Mouse (Mus musculus) liver, embryonic 11.5 days (tissue): ENCODE measurements around the gene Igsf9b. TPM values are rescaled to one million over a fixed set of nuclear protein-coding genes. Genes with fewer than 3 reads are reported as not detected.
A peak's percentile ranks its signal among the peaks of the same experiment; 100 is the strongest.

Experiments used
- ATAC-seq: fragments of 200-750 bp; cut with Nextera tagmentation; replicated peaks from 2 replicates; pipeline ENCODE4 v1.8.0; 2017; ENCODE audit warnings: moderate number of reproducible peaks, mild to moderate bottlenecking, moderate TSS enrichment, moderate library complexity; ENCODE audit not compliant: low FRiP score
- DNase-seq: peaks from one replicate; pipeline ENCODE4 v3.0.0-alpha.2; 2017; ENCODE audit warnings: low spot score
- H3K27ac ChIP-seq: fragments of 300-500 bp; sonication (generic); 2 replicates; pipeline ENCODE4 v1.5.1; 2014; ENCODE audit warnings: mild to moderate bottlenecking, low read depth, low read length, control low read depth
- H3K27me3 ChIP-seq: fragments of 300-500 bp; sonication (generic); replicated peaks from 2 replicates; pipeline ENCODE4 v1.6.1; 2014; ENCODE audit warnings: low read length, mixed read lengths; ENCODE audit not compliant: control insufficient read depth, insufficient read depth
- H3K36me3 ChIP-seq: fragments of 300-500 bp; sonication (generic); 2 replicates; pipeline ENCODE4 v1.6.1; 2014; ENCODE audit warnings: mild to moderate bottlenecking, low read length, moderate library complexity, mixed read lengths; ENCODE audit not compliant: control insufficient read depth, insufficient read depth
- H3K4me1 ChIP-seq: fragments of 300-500 bp; sonication (generic); replicated peaks from 2 replicates; pipeline ENCODE4 v1.6.1; 2014; ENCODE audit warnings: low read length, mixed read lengths; ENCODE audit not compliant: control insufficient read depth, insufficient read depth
- H3K4me2 ChIP-seq: fragments of 300-500 bp; sonication (generic); 2 replicates; pipeline ENCODE4 v1.6.1; 2014; ENCODE audit warnings: mild to moderate bottlenecking, control low read depth, moderate library complexity
- H3K4me3 ChIP-seq: fragments of 300-500 bp; sonication (generic); 2 replicates; pipeline ENCODE4 v1.5.1; 2014; ENCODE audit warnings: low read depth, low read length, control low read depth
- H3K9ac ChIP-seq: fragments of 300-500 bp; sonication (generic); 2 replicates; pipeline ENCODE4 v1.6.1; 2014; ENCODE audit warnings: low read depth, low read length, control low read depth
- H3K9me3 ChIP-seq: fragments of 300-500 bp; sonication (generic); 2 replicates; pipeline ENCODE4 v1.6.1; 2016; ENCODE audit warnings: low read length, inconsistent platforms, mixed read lengths; ENCODE audit not compliant: control insufficient read depth
- WGBS: fragments of 180-500 bp; shearing (Covaris S2); extraction: QIAGEN DNeasy Blood & Tissue Kit; methylation state at CpG from one replicate; pipeline ENCODE4 v1.1.7; 2014; 5-methylcytosine and 5-hydroxymethylcytosine counted together
- polyA plus RNA-seq: library from polyadenylated mRNA; unstranded; fragments of >200 nt; fragmentation: Nextera tagmentation; extraction: Ambion mirVana; gene quantifications from 2 replicates; pipeline ENCODE4 v1.2.1, GENCODE M21; 2014

Gene Igsf9b
- polyA plus RNA-seq, 1 experiment from 2014 or later, result 0.48 TPM

- Histone ChIP-seq H3K27me3 (peaks cover 62% of the 10 kb centered on the region), H3K9ac (no peak overlapping the region), H3K9me3 (no peaks in the 10 kb centered on the region), H3K4me1 (no peaks in the 10 kb centered on the region; the same call in 1 of the 2 replicates), H3K4me2 (peak overlapping the region; percentile 77), H3K36me3 (no peaks in the 10 kb centered on the region), H3K4me3 (peak overlapping the region; percentile 57; the same call in 1 of the 2 replicates), H3K27ac (no peak overlapping the region)
- ATAC-seq (no peak), DNase-seq (no peak)
- WGBS, result 12% methylated on average over 4 of the region's 4 CpGs
These were observed 1.7 kb downstream of the Igsf9b start for GRCm38 (mm10) chr9:27300698-27301097.

- 45% methylated on average over 5 of the region's 5 CpGs for WGBS
- no peak for ATAC-seq
These were observed 2.5 kb downstream of the Igsf9b start for GRCm38 (mm10) chr9:27301486-27301885.

GRCm38 (mm10) chr9:27302291-27302690, 3.3 kb downstream of the Igsf9b start:
- no peaks in the 10 kb centered on the region; the same call in 1 of the 2 replicates for H3K4me1 ChIP-seq
- H3K27ac ChIP-seq, result no peak overlapping the region
- no peaks in the 10 kb centered on the region for H3K36me3 ChIP-seq
- H3K4me3 ChIP-seq, result no peak overlapping the region
- ATAC-seq (no peak), DNase-seq (no peak)
- 52% methylated on average over 5 of the region's 5 CpGs for WGBS
- H3K9ac ChIP-seq, result no peak overlapping the region
- no peaks in the 10 kb centered on the region for H3K9me3 ChIP-seq
- H3K27me3 ChIP-seq, result peaks cover 59% of the 10 kb centered on the region
- H3K4me2 ChIP-seq, result no peak overlapping the region

More at GRCm38 (mm10) chr9:27301486-27301885, 2.5 kb downstream of the Igsf9b start:
- Histone ChIP-seq H3K27ac (no peak overlapping the region), H3K4me2 (no peak overlapping the region), H3K4me3 (no peak overlapping the region), H3K9me3 (no peaks in the 10 kb centered on the region), H3K27me3 (peaks cover 61% of the 10 kb centered on the region), H3K9ac (no peak overlapping the region), H3K4me1 (no peaks in the 10 kb centered on the region; the same call in 1 of the 2 replicates), H3K36me3 (no peaks in the 10 kb centered on the region)
- DNase-seq, result no peak

GRCm38 (mm10) chr9:27303571-27304484, 4.8 kb downstream of the Igsf9b start:
- Histone ChIP-seq H3K4me3 (no peak overlapping the region), H3K4me2 (no peak overlapping the region), H3K4me1 (no peaks in the 10 kb centered on the region; the same call in 1 of the 2 replicates), H3K36me3 (no peaks in the 10 kb centered on the region), H3K27ac (no peak overlapping the region), H3K9ac (no peak overlapping the region), H3K9me3 (no peaks in the 10 kb centered on the region), H3K27me3 (peaks cover 50% of the 10 kb centered on the region)
- ATAC-seq, result no peak
- 55% methylated on average over 17 of the region's 17 CpGs for WGBS
- DNase-seq, result no peak

GRCm38 (mm10) chr9:27304485-27305102, 5.6 kb downstream of the Igsf9b start:
- Histone ChIP-seq H3K36me3 (no peaks in the 10 kb centered on the region), H3K4me3 (no peak overlapping the region), H3K9me3 (no peaks in the 10 kb centered on the region), H3K27me3 (peaks cover 42% of the 10 kb centered on the region), H3K27ac (no peak overlapping the region), H3K9ac (no peak overlapping the region), H3K4me2 (no peak overlapping the region), H3K4me1 (no peaks in the 10 kb centered on the region; the same call in 1 of the 2 replicates)
- WGBS, result 52% methylated on average over 5 of the region's 5 CpGs
- no peak for DNase-seq
- no peak for ATAC-seq

- H3K36me3 ChIP-seq, result no peaks in the 10 kb centered on the region
- no peaks in the 10 kb centered on the region for H3K9me3 ChIP-seq
- no peak overlapping the region for H3K4me3 ChIP-seq
- no peaks in the 10 kb centered on the region for H3K4me1 ChIP-seq
- H3K9ac ChIP-seq, result no peak overlapping the region
- no peak for DNase-seq
- H3K4me2 ChIP-seq, result no peak overlapping the region
- H3K27ac ChIP-seq, result no peak overlapping the region
- H3K27me3 ChIP-seq, result peaks cover 33% of the 10 kb centered on the region
- no peak for ATAC-seq
- 52% methylated on average over 3 of the region's 3 CpGs for WGBS
These were observed 6.5 kb downstream of the Igsf9b start for GRCm38 (mm10) chr9:27305502-27305901.

- Histone ChIP-seq H3K27ac (no peak overlapping the region), H3K27me3 (peaks cover 22% of the 10 kb centered on the region), H3K4me3 (no peak overlapping the region), H3K4me2 (no peak overlapping the region), H3K36me3 (no peaks in the 10 kb centered on the region), H3K9me3 (no peaks in the 10 kb centered on the region), H3K4me1 (no peaks in the 10 kb centered on the region), H3K9ac (no peak overlapping the region)
- DNase-seq, result no peak
- 13% methylated on average over 4 of the region's 4 CpGs for WGBS
- no peak for ATAC-seq
These were observed 7.6 kb downstream of the Igsf9b start for GRCm38 (mm10) chr9:27306642-27307041.

GRCm38 (mm10) chr9:27307265-27307664, 8.3 kb downstream of the Igsf9b start:
- DNase-seq (no peak), ATAC-seq (no peak)
- WGBS, result 5% methylated on average over 3 of the region's 3 CpGs

More at GRCm38 (mm10) chr9:27307265-27307664, 8.3 kb downstream of the Igsf9b start:
- Histone ChIP-seq H3K27me3 (peaks cover 19% of the 10 kb centered on the region), H3K4me1 (no peaks in the 10 kb centered on the region), H3K9ac (no peak overlapping the region), H3K4me3 (no peak overlapping the region), H3K4me2 (no peak overlapping the region), H3K9me3 (no peaks in the 10 kb centered on the region), H3K27ac (no peak overlapping the region), H3K36me3 (no peaks in the 10 kb centered on the region)
